Mouse (Mus musculus) thymus, adult 2 months (tissue): ENCODE results near the gene Ikzf5. TPM values are rescaled to one million over a fixed set of nuclear protein-coding genes. Genes with fewer than 3 reads are reported as not detected.
"Not testable (repeated sequence)": the region's sequence is repeated elsewhere in the genome, so short reads cannot be mapped to it uniquely, and the experiment has no call there.

Source experiments
- DNase-seq: peaks from one replicate; pipeline ENCODE4 v3.0.0; 2021
- H3K27ac ChIP-seq: fragments of 200-500 bp; 2 replicates; pipeline ENCODE4 v1.5.1; 2012; ENCODE audit warnings: low read length, control low read depth; ENCODE audit not compliant: control insufficient read depth, insufficient read depth
- H3K27me3 ChIP-seq: fragments of 200-500 bp; 2 replicates; pipeline ENCODE4 v1.6.1; 2012; ENCODE audit warnings: mild to moderate bottlenecking, low read length, moderate library complexity, mixed read lengths; ENCODE audit not compliant: control insufficient read depth, insufficient read depth
- H3K36me3 ChIP-seq: fragments of 200-500 bp; 2 replicates; pipeline ENCODE4 v1.6.1; 2012; ENCODE audit warnings: mild to moderate bottlenecking, low read length, moderate library complexity; ENCODE audit not compliant: control insufficient read depth, insufficient read depth
- H3K4me1 ChIP-seq: fragments of 200-500 bp; replicated peaks from 2 replicates; pipeline ENCODE4 v1.6.1; 2012; ENCODE audit warnings: low read length; ENCODE audit not compliant: control insufficient read depth, insufficient read depth
- H3K4me3 ChIP-seq: fragments of 200-500 bp; 2 replicates; pipeline ENCODE4 v1.5.1; 2012; ENCODE audit warnings: mild to moderate bottlenecking, low read length, control low read depth, moderate library complexity; ENCODE audit not compliant: control insufficient read depth, insufficient read depth
- CTCF ChIP-seq: fragments of 200-500 bp; IDR thresholded peaks from 2 replicates; pipeline ENCODE4 v1.5.1; 2012; ENCODE audit warnings: mild to moderate bottlenecking, control low read depth, low read length, moderate library complexity, borderline replicate concordance; ENCODE audit not compliant: control insufficient read depth, poor library complexity, insufficient read depth; ENCODE audit errors: extremely low read depth
- POLR2A ChIP-seq: fragments of 200-500 bp; IDR thresholded peaks from 2 replicates; pipeline ENCODE4 v1.6.1; 2012; ENCODE audit warnings: mild to moderate bottlenecking, low read length, control low read depth, moderate library complexity; ENCODE audit not compliant: control insufficient read depth, poor library complexity, insufficient read depth; ENCODE audit errors: extremely low read depth
- WGBS: fragments of 180-500 bp; shearing (Covaris S2); methylation state at CpG from one replicate; pipeline ENCODE4 v1.1.7; 2018; 5-methylcytosine and 5-hydroxymethylcytosine counted together
- polyA plus RNA-seq: library from polyadenylated mRNA; depleted of rRNA; stranded (reverse); fragments of >200 nt; gene quantifications from 2 replicates; pipeline ENCODE4 v1.2.3, GENCODE M21; 2012

The Ikzf5 gene
- polyA plus RNA-seq, 1 experiment, result 25.2 TPM

GRCm38 (mm10) chr7:131417605-131418004, 7.3 kb upstream of the Ikzf5 start:
- H3K27me3 ChIP-seq, result no peaks in the 10 kb centered on the region
- no peak overlapping the region for H3K4me3 ChIP-seq
- no peak overlapping the region for H3K27ac ChIP-seq
- DNase-seq, result no peak
- TF ChIP-seq POLR2A, result no peak
- no peak for TF ChIP-seq CTCF
- H3K4me1 ChIP-seq, result no peaks in the 10 kb centered on the region
- H3K36me3 ChIP-seq, result no peaks in the 10 kb centered on the region

DNA sequence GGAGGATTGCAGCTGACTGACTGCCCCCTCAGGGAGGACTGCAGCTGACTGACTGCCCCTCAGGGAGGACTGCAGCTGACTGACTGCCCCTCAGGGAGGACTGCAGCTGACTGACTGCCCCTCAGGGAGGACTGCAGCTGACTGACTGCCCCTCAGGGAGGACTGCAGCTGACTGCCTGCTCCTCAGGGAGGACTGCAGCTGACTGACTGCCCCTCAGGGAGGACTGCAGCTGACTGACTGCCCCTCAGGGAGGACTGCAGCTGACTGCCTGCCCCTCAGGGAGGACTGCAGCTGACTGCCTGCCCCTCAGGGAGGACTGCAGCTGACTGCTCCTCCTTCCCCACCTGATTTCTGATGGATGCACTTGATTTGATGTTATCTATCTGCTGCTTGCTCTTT, 6.4 kb upstream of the Ikzf5 start:
- not testable (repeated sequence) for H3K4me3 ChIP-seq, DNase-seq, H3K27me3 ChIP-seq, H3K27ac ChIP-seq, H3K36me3 ChIP-seq, H3K4me1 ChIP-seq

DNA sequence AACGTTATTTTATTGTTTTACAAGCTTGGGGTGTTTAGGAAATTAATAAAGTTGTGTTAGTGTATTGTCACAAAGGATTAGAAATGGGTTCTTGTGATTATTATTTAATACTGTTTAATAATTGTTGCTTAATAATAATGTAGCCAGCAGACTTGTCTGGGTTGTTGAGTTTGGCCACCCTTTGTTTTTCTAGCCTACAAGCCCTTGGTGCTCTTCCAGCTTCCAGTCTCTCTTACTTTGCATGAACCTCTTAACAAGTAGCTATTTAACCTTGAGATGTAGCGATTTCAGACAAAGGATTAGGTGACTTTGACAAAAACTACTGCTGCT, 1.6 kb upstream of the Ikzf5 start:
- no peak overlapping the region for H3K27ac ChIP-seq
- WGBS, result 89% methylated on average over 2 of the region's 2 CpGs
- H3K4me3 ChIP-seq, result no peak overlapping the region
- H3K36me3 ChIP-seq, result no peaks in the 10 kb centered on the region
- no peak for DNase-seq
- peaks cover 14% of the 10 kb centered on the region for H3K4me1 ChIP-seq
- TF ChIP-seq CTCF (no peak), POLR2A (no peak)
- H3K27me3 ChIP-seq, result no peaks in the 10 kb centered on the region

DNA sequence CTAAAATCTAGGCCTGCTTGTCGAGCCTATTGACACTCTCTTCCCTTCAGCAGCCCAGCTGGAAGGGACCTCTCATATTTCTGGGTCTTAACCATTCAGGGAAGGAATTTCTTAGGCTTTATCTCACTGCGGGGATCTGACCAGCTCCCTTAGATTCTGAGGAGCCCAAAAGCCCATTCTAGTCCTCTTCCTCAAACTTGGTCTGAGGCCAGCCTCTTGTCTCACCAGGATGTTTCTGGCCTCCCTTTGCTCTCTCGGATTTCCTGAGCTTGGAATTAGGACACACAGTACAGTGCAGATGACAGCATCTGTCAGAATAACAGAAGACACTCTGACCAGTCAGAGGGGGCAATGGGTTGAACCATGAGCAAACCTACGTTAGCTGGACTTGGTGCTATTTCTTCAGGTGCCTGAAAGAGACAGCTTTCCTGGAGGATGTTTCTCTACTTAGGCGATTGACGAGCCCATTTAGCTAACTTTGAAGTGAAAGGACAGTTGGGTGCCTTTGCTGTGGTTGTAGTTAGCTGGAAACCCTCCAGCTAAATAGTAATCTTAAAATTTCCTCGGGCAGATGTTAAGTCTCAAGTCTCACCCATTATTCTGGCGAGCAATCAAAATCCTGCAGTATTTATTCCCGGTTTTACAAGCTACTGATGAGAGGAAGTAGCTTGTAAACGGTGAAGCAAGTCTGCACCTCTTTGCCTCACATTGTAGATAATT, 1.1 kb upstream of the Ikzf5 start:
- no peak overlapping the region for H3K27ac ChIP-seq
- H3K4me1 ChIP-seq, result peaks cover 14% of the 10 kb centered on the region
- 55% methylated on average over 10 of the region's 10 CpGs for WGBS
- no peaks in the 10 kb centered on the region for H3K36me3 ChIP-seq
- no peak for TF ChIP-seq POLR2A
- H3K4me3 ChIP-seq, result no peak overlapping the region
- no peak for DNase-seq
- no peaks in the 10 kb centered on the region for H3K27me3 ChIP-seq

DNA sequence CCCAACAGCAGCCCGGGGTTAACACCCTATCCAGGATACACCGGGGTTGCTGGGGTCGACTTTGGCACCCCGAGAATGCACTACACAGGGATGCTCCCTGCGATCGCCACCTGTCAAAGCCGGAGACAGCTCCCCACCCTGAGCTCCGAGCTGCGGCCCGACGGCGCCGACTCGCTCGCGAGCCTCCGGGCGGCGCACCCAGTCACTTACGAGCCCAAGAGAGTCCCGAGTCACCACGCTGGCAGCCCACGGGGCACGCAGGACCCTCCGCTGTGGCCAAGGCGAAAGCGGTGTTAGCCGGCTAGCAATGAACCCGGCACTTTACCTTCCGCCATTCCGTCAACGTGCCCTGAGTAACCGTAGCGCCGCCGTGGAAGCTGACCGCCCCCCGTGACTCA, 334 bp downstream of the Ikzf5 start:
- peaks cover 14% of the 10 kb centered on the region for H3K4me1 ChIP-seq
- TF ChIP-seq CTCF (no peak), POLR2A (0 out of 2 replicates have a peak, but pooled peaks have one; percentile 1)
- peak overlapping the region; percentile 78 for H3K4me3 ChIP-seq
- H3K27ac ChIP-seq, result no peak overlapping the region
- no peaks in the 10 kb centered on the region for H3K27me3 ChIP-seq
- DNase-seq, result no peak
- no peaks in the 10 kb centered on the region for H3K36me3 ChIP-seq
- WGBS, result under 1% methylated on average over 38 of the region's 38 CpGs

DNA sequence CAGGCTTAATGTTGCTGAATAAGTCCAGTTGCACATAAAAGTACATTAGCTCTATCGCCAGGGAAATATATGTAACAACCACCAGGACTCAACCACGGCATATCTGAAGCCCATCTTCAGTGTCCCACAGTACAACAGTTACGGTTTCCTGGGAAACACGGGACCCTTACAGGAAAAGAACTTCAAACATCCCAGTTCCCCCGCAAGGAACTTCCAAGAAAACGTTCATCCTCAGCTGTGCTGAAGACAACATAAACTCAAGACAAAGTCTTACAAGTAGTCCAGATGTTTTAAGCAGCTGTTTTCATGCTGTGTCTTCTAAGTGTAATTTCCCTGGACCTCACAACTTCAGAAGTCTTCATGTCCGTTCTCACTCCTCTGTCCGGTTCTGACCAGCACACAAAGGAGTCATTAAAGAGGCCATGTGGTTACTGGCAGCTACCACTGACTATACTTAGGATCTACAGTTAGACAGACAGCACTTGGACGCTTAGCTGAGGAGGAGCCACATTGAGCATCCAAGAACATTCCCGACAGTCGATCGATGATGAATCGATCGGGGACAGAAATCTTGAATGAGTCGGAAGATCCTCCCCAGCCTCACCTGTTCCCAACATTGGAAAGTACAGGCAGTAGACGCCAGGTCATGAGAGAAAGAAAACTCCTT, 867 bp downstream of the Ikzf5 start:
- TF ChIP-seq POLR2A (no peak), CTCF (no peak)
- 7% methylated on average over 16 of the region's 16 CpGs for WGBS

DNA sequence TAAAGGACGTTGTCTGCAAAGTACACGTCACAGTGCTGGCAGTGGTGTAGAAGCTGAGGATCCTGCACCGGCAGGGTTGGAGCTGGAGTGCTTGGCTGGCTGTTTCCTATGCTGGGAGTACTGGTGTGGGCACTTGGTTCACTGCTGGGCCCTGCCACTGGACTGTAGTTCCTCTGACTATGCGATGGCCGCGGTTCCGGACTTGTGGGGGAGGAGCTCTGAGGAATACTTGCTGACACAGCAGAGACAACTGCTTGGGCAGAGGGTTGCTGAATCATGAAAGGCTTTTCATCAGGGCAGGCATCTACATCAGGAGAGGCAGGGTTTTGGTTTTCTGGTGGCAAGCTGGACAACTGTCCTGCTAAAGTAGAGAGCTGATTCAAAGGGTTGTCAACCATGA, 18.6 kb downstream of the Ikzf5 start:
- not testable (repeated sequence) for H3K27me3 ChIP-seq, H3K4me1 ChIP-seq, DNase-seq, H3K4me3 ChIP-seq, H3K27ac ChIP-seq
- peaks cover 29% of the 10 kb centered on the region for H3K36me3 ChIP-seq
- WGBS, result 98% methylated on average over 7 of the region's 7 CpGs

More for the DNA sequence above, 867 bp downstream of the Ikzf5 start:
- DNase-seq, result no peak
- Histone ChIP-seq H3K4me1 (peaks cover 14% of the 10 kb centered on the region), H3K27me3 (no peaks in the 10 kb centered on the region), H3K36me3 (no peaks in the 10 kb centered on the region), H3K27ac (no peak overlapping the region), H3K4me3 (peak overlapping the region; percentile 78)
